Mouse (Mus musculus) heart, embryonic 13.5 days (tissue): ENCODE data around the gene Hdac4. TPM values are rescaled to one million over a fixed set of nuclear protein-coding genes. Genes with fewer than 3 reads are reported as not detected.

Experiments
- ATAC-seq: fragments of 200-750 bp; cut with Nextera tagmentation; 2 replicates; pipeline ENCODE4 v1.8.0; 2017; ENCODE audit warnings: moderate TSS enrichment; ENCODE audit not compliant: insufficient number of reproducible peaks, low FRiP score, low TSS enrichment; ENCODE audit errors: extremely low read depth
- H3K27ac ChIP-seq: fragments of 300-500 bp; sonication (generic); replicated peaks from 2 replicates; pipeline ENCODE4 v1.5.1; 2015; ENCODE audit warnings: moderate library complexity, mild to moderate bottlenecking, inconsistent platforms
- H3K27me3 ChIP-seq: fragments of 300-500 bp; sonication (generic); replicated peaks from 2 replicates; pipeline ENCODE4 v1.6.1; 2015; ENCODE audit warnings: mild to moderate bottlenecking, inconsistent platforms
- H3K36me3 ChIP-seq: fragments of 300-500 bp; sonication (generic); 2 replicates; pipeline ENCODE4 v1.6.1; 2015; ENCODE audit warnings: mild to moderate bottlenecking, inconsistent platforms
- H3K4me1 ChIP-seq: fragments of 300-500 bp; sonication (generic); 2 replicates; pipeline ENCODE4 v1.6.1; 2015; ENCODE audit warnings: inconsistent platforms
- H3K4me2 ChIP-seq: fragments of 300-500 bp; sonication (generic); 2 replicates; pipeline ENCODE4 v1.6.1; 2015; ENCODE audit warnings: inconsistent platforms, mild to moderate bottlenecking, moderate library complexity
- H3K4me3 ChIP-seq: fragments of 300-500 bp; sonication (generic); 2 replicates; pipeline ENCODE4 v1.5.1; 2015; ENCODE audit warnings: moderate library complexity, mild to moderate bottlenecking, inconsistent platforms
- H3K9ac ChIP-seq: fragments of 300-500 bp; sonication (generic); 2 replicates; pipeline ENCODE4 v1.6.1; 2015; ENCODE audit warnings: inconsistent platforms, mild to moderate bottlenecking, moderate library complexity
- H3K9me3 ChIP-seq: fragments of 300-500 bp; sonication (generic); 2 replicates; pipeline ENCODE4 v1.6.1; 2016; ENCODE audit warnings: inconsistent platforms
- WGBS: fragments of 180-500 bp; shearing (Covaris S2); methylation state at CpG from one replicate; pipeline ENCODE4 v1.1.7; 2015; ENCODE audit warnings: mixed read lengths; 5-methylcytosine and 5-hydroxymethylcytosine counted together
- polyA plus RNA-seq: library from polyadenylated mRNA; unstranded; fragments of >200 nt; fragmentation: Nextera tagmentation; extraction: Ambion mirVana; gene quantifications from 2 replicates; pipeline ENCODE4 v1.2.1, GENCODE M21; 2015

The Hdac4 gene
- polyA plus RNA-seq, 1 experiment from 2014 or later = 8.4 TPM

DNA sequence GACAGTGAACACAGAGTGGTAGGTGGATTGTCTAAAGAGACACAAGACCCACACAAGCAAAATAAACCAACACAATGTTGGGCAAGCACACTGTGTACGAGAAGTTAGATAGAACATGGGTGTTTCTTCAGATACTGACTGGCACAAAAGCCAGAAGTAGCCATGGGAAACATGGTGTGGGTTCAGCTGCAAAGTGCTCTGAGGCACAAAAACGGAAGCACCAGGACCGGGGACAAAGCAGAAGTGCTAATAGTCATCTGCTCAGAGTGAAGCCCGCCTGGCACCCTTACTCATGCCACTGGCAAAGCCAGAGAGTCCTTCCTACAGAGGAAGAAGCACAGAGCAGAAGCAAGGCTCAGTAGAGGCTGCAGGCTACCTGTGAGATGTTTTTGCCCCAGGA lies 143.3 kb downstream of the Hdac4 start:
- WGBS = 86% methylated on average over 4 of the region's 4 CpGs
- Histone ChIP-seq H3K4me2 (no peak overlapping the region), H3K36me3 (no peaks in the 10 kb centered on the region), H3K9ac (no peak overlapping the region), H3K4me1 (peaks cover 73% of the 10 kb centered on the region), H3K9me3 (no peaks in the 10 kb centered on the region), H3K4me3 (no peak overlapping the region), H3K27ac (no peak overlapping the region), H3K27me3 (no peaks in the 10 kb centered on the region)
- ATAC-seq = no peak

- H3K9ac ChIP-seq = no peak overlapping the region
- no peaks in the 10 kb centered on the region for H3K9me3 ChIP-seq
- no peaks in the 10 kb centered on the region for H3K27me3 ChIP-seq
- ATAC-seq = no peak
- H3K27ac ChIP-seq = no peak overlapping the region
- H3K4me2 ChIP-seq = no peak overlapping the region
- H3K4me1 ChIP-seq = peaks cover 71% of the 10 kb centered on the region
- H3K36me3 ChIP-seq = no peaks in the 10 kb centered on the region
- 77% methylated on average over 4 of the region's 4 CpGs for WGBS
- no peak overlapping the region for H3K4me3 ChIP-seq
Observed at GRCm38 (mm10) chr1:92051489-92052062, 143.9 kb downstream of the Hdac4 start.

DNA sequence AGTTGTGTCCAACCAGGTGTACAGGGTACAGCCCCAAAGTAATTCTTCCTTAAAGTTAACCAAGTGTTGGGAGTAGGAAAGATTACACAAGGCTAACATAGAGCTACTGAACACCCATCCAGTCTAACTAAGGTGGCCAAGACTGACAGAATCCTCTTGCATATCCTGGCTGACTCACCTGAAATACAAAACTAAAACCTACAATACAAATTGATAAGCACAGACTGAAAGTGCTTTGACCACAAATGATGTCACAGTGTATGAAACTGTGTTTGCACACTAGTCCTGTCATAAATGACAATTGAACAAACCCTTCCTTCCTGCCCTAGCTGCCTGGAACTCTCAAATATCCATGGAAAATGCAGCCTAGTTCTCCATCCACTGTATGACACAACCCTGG lies 144.5 kb downstream of the Hdac4 start:
- H3K4me1 ChIP-seq = peaks cover 68% of the 10 kb centered on the region
- no peaks in the 10 kb centered on the region for H3K36me3 ChIP-seq
- H3K4me2 ChIP-seq = no peak overlapping the region
- H3K9me3 ChIP-seq = no peaks in the 10 kb centered on the region
- H3K27ac ChIP-seq = no peak overlapping the region
- H3K9ac ChIP-seq = no peak overlapping the region
- no peak overlapping the region for H3K4me3 ChIP-seq
- H3K27me3 ChIP-seq = no peaks in the 10 kb centered on the region
- ATAC-seq = no peak

DNA sequence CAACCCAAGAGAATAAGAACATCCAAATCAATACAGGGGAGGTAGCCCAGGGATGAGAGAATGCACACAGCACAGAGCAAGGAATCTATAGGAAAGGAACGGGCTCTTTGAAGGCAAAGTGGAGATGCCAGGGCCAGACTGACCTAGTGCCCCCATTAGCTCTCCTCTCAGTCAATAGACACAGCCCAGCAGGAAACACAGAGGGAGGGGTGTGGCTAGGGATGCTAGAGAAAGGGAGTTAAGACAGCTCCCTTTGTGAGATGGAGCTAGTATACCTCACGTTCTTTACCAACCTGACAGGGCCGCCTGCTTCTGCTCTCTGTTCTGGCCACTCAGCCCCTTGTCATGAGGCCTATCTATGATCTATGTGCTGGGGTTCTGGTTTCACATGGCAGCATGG lies 144.9 kb downstream of the Hdac4 start:
- Histone ChIP-seq H3K4me3 (no peak overlapping the region), H3K4me2 (no peak overlapping the region), H3K9me3 (no peaks in the 10 kb centered on the region), H3K9ac (no peak overlapping the region), H3K36me3 (no peaks in the 10 kb centered on the region), H3K4me1 (peaks cover 68% of the 10 kb centered on the region), H3K27me3 (no peaks in the 10 kb centered on the region), H3K27ac (no peak overlapping the region)
- no peak for ATAC-seq
- 44% methylated on average over 3 of the region's 3 CpGs for WGBS

- Histone ChIP-seq H3K27me3 (no peaks in the 10 kb centered on the region), H3K4me3 (no peak overlapping the region), H3K4me2 (no peak overlapping the region), H3K36me3 (no peaks in the 10 kb centered on the region), H3K9ac (no peak overlapping the region), H3K4me1 (peaks cover 68% of the 10 kb centered on the region), H3K27ac (no peak overlapping the region), H3K9me3 (no peaks in the 10 kb centered on the region)
- WGBS = 68% methylated on average over 4 of the region's 4 CpGs
- ATAC-seq = no peak
Observed at GRCm38 (mm10) chr1:92048415-92049354, 146.8 kb downstream of the Hdac4 start.

DNA sequence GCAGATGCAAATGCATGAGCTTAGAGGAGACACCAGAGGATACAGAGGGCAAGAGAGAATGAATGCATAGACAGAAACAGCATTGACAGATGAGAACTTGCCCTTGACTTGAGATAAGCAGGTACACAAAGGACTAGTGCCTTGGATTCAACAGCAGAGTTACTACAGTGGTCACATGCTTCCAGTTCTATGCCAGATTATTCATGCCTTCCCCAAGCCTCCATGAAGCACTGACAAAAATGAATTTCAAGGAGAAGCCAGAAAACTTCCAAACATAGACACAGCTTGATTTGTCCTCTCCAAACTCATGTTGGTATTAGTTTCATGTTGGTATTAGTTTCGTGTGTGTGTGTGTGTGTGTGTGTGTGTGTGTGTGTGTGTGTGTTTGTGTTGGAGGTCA lies 149.8 kb downstream of the Hdac4 start:
- Histone ChIP-seq H3K36me3 (no peaks in the 10 kb centered on the region), H3K27me3 (no peaks in the 10 kb centered on the region), H3K9ac (no peak overlapping the region), H3K4me2 (no peak overlapping the region), H3K4me1 (peaks cover 49% of the 10 kb centered on the region), H3K9me3 (no peaks in the 10 kb centered on the region), H3K4me3 (no peak overlapping the region), H3K27ac (no peak overlapping the region)
- no peak for ATAC-seq
- WGBS = 88% methylated on average over 1 of the region's 1 CpGs

DNA sequence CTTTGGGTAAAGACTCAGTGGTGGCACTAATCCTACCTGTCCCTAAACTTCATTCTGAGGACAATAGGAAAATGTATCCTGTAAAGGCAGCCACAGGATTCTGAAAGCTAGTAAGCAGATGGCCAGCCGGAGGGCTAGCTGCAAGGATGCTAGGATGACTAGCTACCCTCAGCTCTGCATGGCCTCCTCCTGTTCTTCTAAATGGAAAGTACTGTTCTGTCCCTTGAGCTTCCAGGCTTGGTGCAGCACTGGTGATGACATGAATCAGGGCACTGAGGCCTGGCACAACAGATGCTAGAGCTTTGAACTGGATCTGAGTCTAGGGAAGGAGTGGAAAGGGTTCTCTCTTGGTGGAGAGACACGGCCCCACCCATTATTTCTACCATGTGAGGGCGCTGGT lies 150.6 kb downstream of the Hdac4 start:
- no peaks in the 10 kb centered on the region for H3K27me3 ChIP-seq
- H3K9ac ChIP-seq = no peak overlapping the region
- H3K4me3 ChIP-seq = no peak overlapping the region
- peaks cover 46% of the 10 kb centered on the region for H3K4me1 ChIP-seq
- no peaks in the 10 kb centered on the region for H3K36me3 ChIP-seq
- no peaks in the 10 kb centered on the region for H3K9me3 ChIP-seq
- ATAC-seq = no peak
- H3K4me2 ChIP-seq = no peak overlapping the region
- H3K27ac ChIP-seq = no peak overlapping the region
- 66% methylated on average over 3 of the region's 3 CpGs for WGBS

DNA sequence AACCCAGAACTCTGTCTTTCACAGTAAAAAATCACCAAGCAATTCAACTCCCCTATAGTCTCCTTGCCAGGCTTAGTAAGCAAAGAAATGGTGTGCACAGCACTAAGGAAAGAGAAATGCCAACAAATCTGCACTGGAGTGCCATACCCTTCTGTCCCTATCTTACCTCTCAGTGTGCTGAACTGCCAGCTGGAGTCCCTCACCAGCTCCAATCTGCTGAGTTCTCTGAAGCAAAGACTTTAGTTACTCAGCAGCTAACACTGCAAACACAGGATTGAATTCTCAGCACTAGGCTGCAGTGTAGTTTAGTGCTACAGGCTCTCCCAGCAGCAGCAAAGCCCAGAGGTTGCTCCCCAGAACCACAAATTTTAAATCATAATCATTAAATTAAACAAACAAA lies 151.5 kb downstream of the Hdac4 start:
- Histone ChIP-seq H3K4me2 (no peak overlapping the region), H3K9ac (no peak overlapping the region; the same call in 1 of the 2 replicates), H3K4me1 (peaks cover 40% of the 10 kb centered on the region), H3K27ac (no peak overlapping the region; the same call in 1 of the 2 replicates), H3K4me3 (no peak overlapping the region), H3K36me3 (no peaks in the 10 kb centered on the region), H3K9me3 (no peaks in the 10 kb centered on the region), H3K27me3 (no peaks in the 10 kb centered on the region)
- no peak for ATAC-seq

GRCm38 (mm10) chr1:92042126-92042525 lies 153.4 kb downstream of the Hdac4 start:
- Histone ChIP-seq H3K9me3 (no peaks in the 10 kb centered on the region), H3K4me1 (peaks cover 35% of the 10 kb centered on the region), H3K36me3 (no peaks in the 10 kb centered on the region), H3K27ac (0 out of 2 replicates have a peak overlapping the region, but pooled peaks have one; percentile 13), H3K27me3 (no peaks in the 10 kb centered on the region), H3K9ac (no peak overlapping the region), H3K4me2 (no peak overlapping the region), H3K4me3 (no peak overlapping the region)
- ATAC-seq = no peak
- 26% methylated on average over 3 of the region's 3 CpGs for WGBS

GRCm38 (mm10) chr1:92041290-92041689 lies 154.2 kb downstream of the Hdac4 start:
- Histone ChIP-seq H3K4me2 (no peak overlapping the region), H3K36me3 (no peaks in the 10 kb centered on the region), H3K4me3 (no peak overlapping the region), H3K9me3 (no peaks in the 10 kb centered on the region), H3K27me3 (no peaks in the 10 kb centered on the region), H3K9ac (no peak overlapping the region), H3K4me1 (peaks cover 42% of the 10 kb centered on the region), H3K27ac (no peak overlapping the region)
- no peak for ATAC-seq
- WGBS = 85% methylated on average over 3 of the region's 3 CpGs

GRCm38 (mm10) chr1:92038714-92039113 lies 156.8 kb downstream of the Hdac4 start:
- no peak overlapping the region for H3K4me2 ChIP-seq
- H3K9ac ChIP-seq = no peak overlapping the region
- 0 out of 2 replicates have a peak, but pooled peaks cover 4% of the 10 kb centered on the region for H3K36me3 ChIP-seq
- H3K4me3 ChIP-seq = no peak overlapping the region
- peaks cover 40% of the 10 kb centered on the region for H3K4me1 ChIP-seq
- no peaks in the 10 kb centered on the region for H3K27me3 ChIP-seq
- no peak overlapping the region for H3K27ac ChIP-seq
- H3K9me3 ChIP-seq = no peaks in the 10 kb centered on the region
- ATAC-seq = no peak
- WGBS = 68% methylated on average over 1 of the region's 1 CpGs

- Histone ChIP-seq H3K27me3 (no peaks in the 10 kb centered on the region), H3K4me2 (no peak overlapping the region), H3K4me3 (no peak overlapping the region), H3K9ac (no peak overlapping the region), H3K4me1 (peaks cover 37% of the 10 kb centered on the region), H3K36me3 (0 out of 2 replicates have a peak, but pooled peaks cover 4% of the 10 kb centered on the region), H3K9me3 (no peaks in the 10 kb centered on the region), H3K27ac (no peak overlapping the region)
- no peak for ATAC-seq
- whole genome bisulfite sequencing = 83% methylated on average over 7 of the region's 7 CpGs
Observed at GRCm38 (mm10) chr1:92037039-92037438, 158.5 kb downstream of the Hdac4 start.
